Comparison of ENCODE assay signal across 22 mouse cellular contexts in genomic region chr8:95690929-95691541, GRCm38 (mm10). TPM values are rescaled to one million over a fixed set of nuclear protein-coding genes. Genes with fewer than 3 reads are reported as not detected.
DNase-seq lines count a peak whose midpoint lies in the region; ATAC-seq and TF ChIP-seq lines count a peak whose summit lies in the region.
"Had no signal": no experiment of that assay in that cellular context is flagged by ENCODE, and none has a peak within 500 bp of the region (broad histone marks: within the 10 kb centered on the region; RNA-seq: fewer than 3 reads in every experiment).

No protein-coding gene starts in this region.

- no peak for ATAC-seq in forebrain, embryonic 11.5 days (replicated peaks; ENCODE audit: low FRiP score)
- no peak for ATAC-seq in forebrain, embryonic 14.5 days
- ATAC-seq: CD4-positive, CD25-positive, alpha-beta regulatory T cell, adult 4 months had no signal

- peaks cover 5% of the 10 kb centered on the region; the same call in 1 of the 2 replicates for H3K4me1 ChIP-seq in forebrain, embryonic 11.5 days (replicated peaks; ENCODE audit: control insufficient read depth, insufficient read depth, low read length)
- H3K4me1 ChIP-seq in forebrain, embryonic 14.5 days (ENCODE audit: control insufficient read depth, insufficient read depth, low read length): peaks cover 6% of the 10 kb centered on the region; the same call in 1 of the 2 replicates
- H3K4me1 ChIP-seq: liver, embryonic 13.5 days; lung, embryonic 15.5 days had no signal

- H3K9ac ChIP-seq in forebrain, embryonic 11.5 days (ENCODE audit: low read length): no peak overlapping the region
- no peak overlapping the region for H3K9ac ChIP-seq in forebrain, embryonic 14.5 days (ENCODE audit: low read length)
- H3K9ac ChIP-seq: hindbrain, embryonic 14.5 days; limb, embryonic 13.5 days; liver, embryonic 13.5 days; lung, embryonic 15.5 days; midbrain, embryonic 12.5 days had no signal

- peak; percentile 47 for TF ChIP-seq CTCF in layer of hippocampus, adult 2 months (conservative IDR thresholded peaks at IDR 0.05)

- no peaks in the 10 kb centered on the region for H3K36me3 ChIP-seq in forebrain, embryonic 11.5 days (ENCODE audit: control insufficient read depth, insufficient read depth, low read length)
- H3K36me3 ChIP-seq in forebrain, embryonic 14.5 days (ENCODE audit: control insufficient read depth, insufficient read depth, low read length): no peaks in the 10 kb centered on the region
- H3K36me3 ChIP-seq: forebrain, embryonic 10.5 days; limb, embryonic 13.5 days; liver, embryonic 13.5 days; lung, embryonic 15.5 days; midbrain, embryonic 12.5 days had no signal

- no peak overlapping the region for H3K4me2 ChIP-seq in forebrain, embryonic 11.5 days (ENCODE audit: low read depth, low read length, severe bottlenecking)
- no peak overlapping the region for H3K4me2 ChIP-seq in forebrain, embryonic 14.5 days (ENCODE audit: low read length)
- H3K4me2 ChIP-seq: hindbrain, embryonic 14.5 days; limb, embryonic 13.5 days; liver, embryonic 13.5 days; lung, embryonic 15.5 days; midbrain, embryonic 12.5 days had no signal

- H3K27ac ChIP-seq in forebrain, embryonic 11.5 days (ENCODE audit: low read depth, low read length): no peak overlapping the region
- H3K27ac ChIP-seq in forebrain, embryonic 14.5 days (ENCODE audit: low read depth, low read length): no peak overlapping the region
- peak overlapping the region; percentile 29 for H3K27ac ChIP-seq in layer of hippocampus, adult 2 months
- H3K27ac ChIP-seq: forebrain, embryonic 10.5 days; hindbrain, embryonic 14.5 days; limb, embryonic 13.5 days; liver, embryonic 13.5 days; lung, embryonic 15.5 days; midbrain, embryonic 12.5 days had no signal

- no peak overlapping the region for H3K4me3 ChIP-seq in forebrain, embryonic 11.5 days (ENCODE audit: low read depth, low read length)
- no peak overlapping the region for H3K4me3 ChIP-seq in forebrain, embryonic 14.5 days (ENCODE audit: low read depth, low read length)
- no peak overlapping the region for H3K4me3 ChIP-seq in layer of hippocampus, adult 2 months
- H3K4me3 ChIP-seq: forebrain, embryonic 10.5 days; limb, embryonic 13.5 days; liver, embryonic 13.5 days; lung, embryonic 15.5 days; midbrain, embryonic 12.5 days had no signal

- H3K27me3 ChIP-seq in forebrain, embryonic 11.5 days (ENCODE audit: control insufficient read depth, insufficient read depth, low read length): no peaks in the 10 kb centered on the region
- H3K27me3 ChIP-seq in forebrain, embryonic 14.5 days (replicated peaks; ENCODE audit: control insufficient read depth, insufficient read depth, low read length): no peaks in the 10 kb centered on the region

- WGBS in forebrain, embryonic 11.5 days: 91% methylated on average over 13 of the region's 13 CpGs
- 81% methylated on average over 13 of the region's 13 CpGs for WGBS in forebrain, embryonic 14.5 days

- DNase-seq in forebrain, embryonic 11.5 days (ENCODE audit: low spot score): peak; percentile 48
- DNase-seq in forebrain, embryonic 14.5 days (ENCODE audit: low spot score): no peak
- no peak for DNase-seq in layer of hippocampus, adult 2 months (ENCODE audit: low spot score in 2 of 2)
- DNase-seq in layer of hippocampus, adult 9-10 months (ENCODE audit: low spot score): no peak
- peak; percentile 71 for DNase-seq in ZHBTc4 (ENCODE audit: low read depth, low spot score)
- DNase-seq in heart, postnatal 10 days: peak; percentile 41 to 52
- no peak for DNase-seq in urinary bladder, postnatal 10 days (ENCODE audit: low spot score)
- no peak for DNase-seq in layer of hippocampus, adult 18-20 months (ENCODE audit: low spot score in 2 of 2)
- DNase-seq: adrenal gland, adult 8-10 months; cerebellum, adult 8-10 months; kidney, adult 9 months; liver, embryonic 13.5 days; right cerebral cortex, adult 18-20 months; thymus, adult 2 months had no signal

- H3K9me3 ChIP-seq in forebrain, embryonic 11.5 days (ENCODE audit: control insufficient read depth, low read length): no peaks in the 10 kb centered on the region
- no peaks in the 10 kb centered on the region for H3K9me3 ChIP-seq in forebrain, embryonic 14.5 days (replicated peaks; ENCODE audit: control insufficient read depth, low read length)
- H3K9me3 ChIP-seq: forebrain, embryonic 10.5 days; limb, embryonic 13.5 days; liver, embryonic 13.5 days; lung, embryonic 15.5 days; midbrain, embryonic 12.5 days had no signal

- intact Hi-C loops in heart, postnatal 10 days (cut with DNase I): loop anchor here (10.0 kb wide), 1 partner anchor 256 kb away; the partner anchor contains the start of gene Cfap20

RNA-seq across cellular contexts. Expression of gene Ndrg4, which starts 14.3 kb away (rescaled TPM):
- polyA plus RNA-seq in forebrain, embryonic 11.5 days (2014; fragmentation: Nextera tagmentation; extraction: Ambion mirVana): 33.2 and 36.7 TPM in 2 replicates
- 154 and 209 TPM in 2 replicates for polyA plus RNA-seq in forebrain, embryonic 14.5 days (2014; fragmentation: Nextera tagmentation; extraction: Ambion mirVana)
- total RNA-seq in layer of hippocampus, adult 2 months (2021): 1,000 to 10,000 TPM; 1,421 to 1,432 TPM
- 100 to 1,000 TPM; 319 to 334 TPM for total RNA-seq in heart, postnatal 10 days (2021)
- 1,000 to 10,000 TPM; 1,366 to 1,373 TPM for total RNA-seq in layer of hippocampus, adult 18-20 months (2021)
- total RNA-seq: megakaryocyte progenitor cell, adult 5-6 weeks; monocyte, adult 5-6 weeks had no signal

RNA-seq across cellular contexts. Expression of gene Setd6, which starts 24.6 kb away (rescaled TPM):
- polyA plus RNA-seq in forebrain, embryonic 11.5 days (2014; fragmentation: Nextera tagmentation; extraction: Ambion mirVana): 27.5 and 30.0 TPM in 2 replicates
- polyA plus RNA-seq in forebrain, embryonic 14.5 days (2014; fragmentation: Nextera tagmentation; extraction: Ambion mirVana): 26.0 and 26.2 TPM in 2 replicates
- total RNA-seq in layer of hippocampus, adult 2 months (2021): 10 to 100 TPM; 16.4 to 21.9 TPM
- total RNA-seq in heart, postnatal 10 days (2021): 10 to 100 TPM; 10.2 to 12.5 TPM
- total RNA-seq in layer of hippocampus, adult 18-20 months (2021): 10 to 100 TPM; 17.7 to 22.8 TPM

RNA-seq across cellular contexts. Expression of gene Gins3, which starts 57.8 kb away (rescaled TPM):
- polyA plus RNA-seq in forebrain, embryonic 11.5 days (2014; fragmentation: Nextera tagmentation; extraction: Ambion mirVana): 31.6 and 35.2 TPM in 2 replicates
- polyA plus RNA-seq in forebrain, embryonic 14.5 days (2014; fragmentation: Nextera tagmentation; extraction: Ambion mirVana): 11.5 and 13.3 TPM in 2 replicates
- 1 to 10 TPM; 1.9 to 2.9 TPM for total RNA-seq in layer of hippocampus, adult 2 months (2021)
- 1 to 10 TPM; 1.9 to 2.8 TPM for total RNA-seq in heart, postnatal 10 days (2021)
- total RNA-seq in layer of hippocampus, adult 18-20 months (2021): 1 to 10 TPM; 2.2 to 3.0 TPM

Comparison
In these comparisons a context has a peak if more than half of its experiments do, and no peak if none do; other contexts are left out.
1. DNase-seq: peak in forebrain, embryonic 11.5 days (single experiment), ZHBTc4 (single experiment) and heart, postnatal 10 days (2 of 2); none in forebrain, embryonic 14.5 days (single experiment), layer of hippocampus, adult 2 months (0 of 2), layer of hippocampus, adult 9-10 months (single experiment), urinary bladder, postnatal 10 days (single experiment) and layer of hippocampus, adult 18-20 months (0 of 2).
2. RNA of gene Ndrg4, which starts 14.3 kb away (total RNA-seq): 1,421 to 1,432 TPM in layer of hippocampus, adult 2 months and 1,366 to 1,373 TPM in layer of hippocampus, adult 18-20 months; 319 to 334 TPM in heart, postnatal 10 days; every median in the first group is over 4 times any median in the second.